Mouse (Mus musculus) cerebellum, adult 2 months (tissue): ENCODE measurements around the gene Cmah.

Source experiments
- CTCF ChIP-seq: fragments of 200-500 bp; IDR thresholded peaks from 2 replicates; pipeline ENCODE4 v1.5.1; 2011; ENCODE audit warnings: low read depth, mild to moderate bottlenecking, control low read depth, low read length, moderate library complexity, borderline replicate concordance; ENCODE audit not compliant: insufficient read depth
- POLR2A ChIP-seq: fragments of 200-500 bp; IDR thresholded peaks from 2 replicates; pipeline ENCODE4 v1.6.1; 2011; ENCODE audit warnings: low read length, control low read depth, borderline replicate concordance; ENCODE audit not compliant: insufficient read depth

DNA sequence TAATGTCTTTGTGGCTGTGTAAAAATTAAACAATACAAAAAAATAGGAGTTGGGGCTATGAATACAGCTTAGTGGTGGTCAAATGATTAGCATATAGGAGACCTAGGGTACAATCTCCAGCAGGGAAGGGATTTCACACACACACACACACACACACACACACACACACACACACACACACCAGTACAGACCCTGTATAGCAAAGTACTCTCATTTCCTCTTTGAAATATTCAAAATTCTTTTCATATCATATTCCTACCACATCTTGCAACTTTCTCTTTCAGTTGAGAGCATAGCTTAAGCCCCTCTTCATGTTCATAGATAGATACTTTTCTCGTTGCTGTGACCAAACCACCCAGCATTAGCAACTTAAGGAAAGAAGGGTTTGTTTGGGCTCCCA, 181.7 kb downstream of the Cmah start:
- TF ChIP-seq POLR2A, result no peak
- TF ChIP-seq CTCF, result no peak
